Mouse (Mus musculus): ENCODE measurements around the gene Sctr.

The Sctr gene

GRCm38 (mm10) chr1:120072900-120073299 lies 66.2 kb downstream of the Sctr start:
- no peak for DNase-seq

DNA sequence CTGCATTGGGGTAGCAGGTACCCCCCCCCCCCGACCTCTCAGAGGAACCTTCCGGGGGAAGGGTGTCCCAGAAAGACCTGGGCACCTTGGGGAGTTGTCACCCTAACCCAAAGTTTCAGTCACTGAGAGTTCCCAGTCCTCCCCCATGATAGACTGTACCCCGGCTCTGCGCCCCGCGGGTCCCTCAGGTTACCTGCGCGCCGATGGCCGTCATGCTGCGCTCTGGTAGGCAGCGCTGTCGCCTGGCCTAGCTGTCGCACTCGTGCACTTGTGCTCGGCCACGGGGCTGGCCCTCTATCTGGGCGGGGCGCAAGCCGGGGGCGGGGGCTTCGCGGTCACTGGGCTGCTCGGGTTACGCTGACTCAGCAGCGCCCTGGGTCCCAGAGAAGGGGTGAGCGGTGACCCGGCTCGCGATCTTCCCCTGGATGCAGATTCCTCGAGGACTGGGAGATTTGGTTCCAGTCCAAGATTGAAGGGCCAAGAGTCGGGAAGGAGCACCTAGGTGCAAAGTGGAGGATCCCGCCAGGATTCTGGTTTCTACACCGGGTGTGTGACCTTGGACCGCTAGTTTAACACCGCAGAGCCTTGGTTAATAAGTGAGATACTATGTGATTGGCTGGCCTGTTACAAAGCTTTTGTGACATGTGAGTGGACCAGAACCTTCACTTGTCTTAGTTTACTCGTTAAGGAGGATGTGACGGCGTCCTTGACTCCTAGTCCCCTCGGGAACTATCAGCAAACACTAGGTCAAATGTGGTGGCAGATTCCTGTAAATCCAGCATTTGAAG lies 67.0 kb downstream of the Sctr start, which contains the start of gene Tmem37:
TSS of gene Tmem37 (minus strand) at position 556 of the 788 bp plus-strand sequence.
- no peak for DNase-seq

DNA sequence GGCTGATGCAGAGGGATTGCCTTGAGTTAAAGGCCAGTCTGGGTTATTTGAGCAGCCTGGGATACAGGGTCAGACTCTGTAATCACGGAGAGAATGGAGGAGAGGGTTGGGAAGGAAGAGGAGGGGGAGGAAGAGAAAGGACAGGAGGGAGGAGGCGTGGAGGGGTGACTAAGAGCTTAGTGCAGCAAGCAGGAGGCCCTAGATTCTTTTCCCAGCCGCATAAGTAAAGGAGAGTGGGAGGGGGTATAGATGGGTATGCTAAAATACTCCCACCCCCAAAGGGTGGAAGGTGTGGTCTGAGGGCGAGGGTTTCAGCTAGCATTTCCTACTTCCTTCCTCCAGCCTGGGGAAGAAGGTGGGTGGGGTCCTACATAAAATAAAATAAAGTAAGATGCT lies 67.6 kb downstream of the Sctr start:
- DNase-seq, result no peak

DNA sequence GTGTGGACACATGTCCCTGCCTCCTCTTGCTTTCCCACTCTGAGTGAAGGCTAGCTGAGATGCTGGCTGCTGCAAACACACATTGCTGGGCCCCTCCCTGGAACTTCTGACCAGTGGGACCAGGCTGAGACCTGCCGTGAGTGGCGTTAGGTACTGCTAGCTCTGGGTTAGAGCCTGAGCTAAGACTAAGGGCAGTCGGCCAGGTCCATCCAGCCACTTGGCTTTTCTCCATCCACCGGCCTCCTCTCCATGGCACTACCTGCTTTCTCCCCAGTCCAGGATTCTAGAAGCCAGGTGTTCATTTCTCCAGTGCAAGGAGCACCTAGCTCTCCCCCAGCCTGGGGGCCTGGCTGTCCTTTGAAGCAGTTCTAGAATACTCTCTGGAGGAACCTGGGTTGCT lies 68.2 kb downstream of the Sctr start:
- no peak for DNase-seq

- no peak for DNase-seq
Measured at GRCm38 (mm10) chr1:120075507-120075906, 68.8 kb downstream of the Sctr start.

GRCm38 (mm10) chr1:120077746-120078410 lies 71.2 kb downstream of the Sctr start:
- DNase-seq, result no peak

GRCm38 (mm10) chr1:120080632-120081031 lies 73.9 kb downstream of the Sctr start:
- DNase-seq, result no peak

GRCm38 (mm10) chr1:120082957-120083585 lies 76.4 kb downstream of the Sctr start:
- DNase-seq, result no peak

- DNase-seq, result no peak
Measured at GRCm38 (mm10) chr1:120083921-120084517, 77.3 kb downstream of the Sctr start.

DNA sequence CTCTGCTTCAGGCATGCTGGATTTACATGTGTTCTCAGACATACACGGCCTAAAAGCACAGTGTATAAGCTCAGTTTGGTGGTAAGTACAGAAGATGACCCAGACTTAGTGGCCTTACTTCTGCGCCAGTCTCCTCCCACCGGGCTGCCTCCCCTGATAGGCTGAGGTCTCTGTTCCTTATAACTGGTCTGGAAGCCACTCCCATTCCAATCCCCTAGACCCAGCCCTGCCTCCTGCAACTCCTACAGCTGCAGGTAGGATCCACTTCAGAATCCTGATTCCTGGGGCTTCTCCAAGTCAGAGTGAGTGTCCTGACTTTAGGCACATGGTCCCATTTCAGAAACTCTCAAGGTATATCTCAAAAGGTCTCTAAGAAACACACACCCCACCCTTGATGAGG lies 79.0 kb downstream of the Sctr start:
- no peak for DNase-seq

DNA sequence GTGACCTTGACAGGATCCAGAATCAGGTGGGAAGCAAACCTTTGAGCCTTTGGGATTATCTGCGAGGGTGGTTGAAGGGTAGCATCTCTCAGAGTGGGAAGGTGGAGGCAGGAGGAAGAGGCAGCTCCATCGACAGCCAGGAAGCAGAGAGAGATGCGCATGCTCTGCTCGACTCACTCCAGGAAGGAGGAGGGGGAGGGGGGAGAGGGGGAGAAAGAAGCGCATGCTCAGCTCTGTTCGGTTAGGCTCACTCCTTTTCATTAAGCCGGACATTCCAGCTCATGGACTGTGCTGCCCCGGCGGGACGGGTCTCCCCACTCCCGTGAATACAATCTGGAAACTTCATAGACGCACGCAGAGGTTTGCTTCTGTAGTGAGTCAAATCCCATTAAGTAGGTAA lies 80.0 kb downstream of the Sctr start:
- no peak for DNase-seq

GRCm38 (mm10) chr1:120089180-120089579 lies 82.5 kb downstream of the Sctr start:
- DNase-seq, result no peak

- DNase-seq, result no peak
Measured at GRCm38 (mm10) chr1:120090880-120091570, 84.3 kb downstream of the Sctr start.

DNA sequence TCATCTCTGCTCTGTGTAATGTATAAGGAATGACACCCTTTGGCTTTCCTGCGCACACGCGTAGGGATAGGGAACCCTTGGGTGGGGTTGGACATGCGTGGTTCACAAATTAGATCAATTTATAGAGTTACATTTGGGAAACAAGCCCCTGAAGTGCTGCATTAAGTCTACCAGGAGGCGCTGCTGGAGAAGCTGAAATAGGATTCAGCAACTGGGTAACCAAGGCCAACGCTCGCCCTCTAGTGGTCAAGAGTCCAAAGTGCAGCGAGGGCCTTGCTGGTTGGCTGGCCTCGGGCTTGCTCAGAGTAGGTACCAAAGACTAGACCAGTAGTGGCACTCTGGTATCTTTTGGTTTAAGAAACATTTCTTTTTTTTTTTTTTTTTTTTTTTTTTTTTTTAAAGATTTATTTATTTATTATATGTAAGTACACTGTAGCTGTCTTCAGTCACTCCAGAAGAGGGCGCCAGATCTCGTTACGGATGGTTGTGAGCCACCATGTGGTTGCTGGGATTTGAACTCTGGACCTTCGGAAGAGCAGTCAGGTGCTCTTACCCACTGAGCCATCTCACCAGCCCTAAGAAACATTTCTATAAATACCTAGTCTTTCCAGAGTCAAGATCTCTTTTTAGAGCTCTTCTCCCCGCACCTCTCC lies 86.9 kb downstream of the Sctr start:
- DNase-seq, result peak; percentile 81

DNA sequence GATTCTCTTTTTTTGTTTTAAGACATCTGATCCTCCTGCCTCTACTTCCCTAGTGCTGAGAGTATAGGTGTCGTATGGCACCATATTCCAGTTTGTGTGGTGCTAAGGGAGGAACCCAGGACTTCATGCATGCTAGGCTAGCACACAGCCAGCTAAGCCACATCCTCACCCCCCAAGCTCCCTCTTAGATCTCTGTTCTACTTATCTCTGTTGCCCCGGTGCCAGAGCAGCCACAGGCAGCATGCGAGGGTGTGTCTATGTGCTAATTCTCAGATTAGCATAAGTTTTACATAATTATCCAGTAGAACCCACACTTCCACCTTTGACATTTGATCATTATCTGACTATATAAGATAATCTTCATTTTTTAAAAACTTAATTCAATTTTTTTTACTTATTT lies 88.2 kb downstream of the Sctr start:
- DNase-seq, result no peak

DNA sequence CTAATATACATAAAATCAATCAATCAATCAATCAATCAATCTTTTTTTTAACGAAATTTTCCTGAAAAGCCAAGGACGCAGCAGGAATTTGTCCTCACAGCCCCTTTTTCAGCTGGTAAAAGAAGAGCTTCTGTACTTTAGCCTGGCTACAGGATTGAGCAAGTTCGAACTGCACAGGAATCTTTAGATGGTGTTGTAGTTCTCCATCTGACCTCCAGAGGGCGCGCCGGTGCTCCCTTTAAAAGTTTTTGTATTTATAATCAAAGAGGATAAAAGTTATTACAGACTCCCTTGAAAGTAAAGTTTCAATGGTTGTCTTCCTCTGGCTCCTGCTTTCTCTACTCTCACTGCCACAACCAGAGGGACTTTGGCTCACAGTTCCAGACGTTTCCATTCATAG lies 91.6 kb downstream of the Sctr start:
- peak; percentile 59 for DNase-seq

DNA sequence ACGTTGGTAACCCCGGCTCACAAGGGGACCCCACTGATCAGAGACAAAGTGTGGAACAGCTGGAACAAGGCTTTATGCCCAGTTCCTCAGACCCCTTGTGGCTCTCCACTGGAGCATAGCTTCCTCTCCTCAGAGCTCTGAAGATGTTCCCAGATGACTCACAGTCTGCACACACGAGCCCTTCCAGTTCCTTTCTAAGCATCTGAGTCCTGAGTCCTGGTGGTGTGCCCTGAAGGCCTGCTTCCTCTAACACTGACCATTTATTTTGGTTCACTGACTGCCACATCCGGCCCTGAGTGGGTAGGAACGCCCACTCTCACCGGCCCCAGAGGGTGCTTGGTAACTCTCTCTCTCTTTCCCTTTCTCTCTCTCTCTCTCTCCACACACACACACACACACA lies 92.8 kb downstream of the Sctr start:
- no peak for DNase-seq

- no peak for DNase-seq
Measured at GRCm38 (mm10) chr1:120100456-120101226, 93.9 kb downstream of the Sctr start.

GRCm38 (mm10) chr1:120101227-120101609 lies 94.5 kb downstream of the Sctr start:
- DNase-seq, result no peak

GRCm38 (mm10) chr1:120105556-120105959 lies 98.9 kb downstream of the Sctr start:
- DNase-seq, result no peak

- no peak for DNase-seq
Measured at GRCm38 (mm10) chr1:120109741-120110432, 103.2 kb downstream of the Sctr start.

Data from thymus, postnatal 14 days (tissue).